Mouse (Mus musculus): Measurements from ENCODE around the gene Nfib.

DNA sequence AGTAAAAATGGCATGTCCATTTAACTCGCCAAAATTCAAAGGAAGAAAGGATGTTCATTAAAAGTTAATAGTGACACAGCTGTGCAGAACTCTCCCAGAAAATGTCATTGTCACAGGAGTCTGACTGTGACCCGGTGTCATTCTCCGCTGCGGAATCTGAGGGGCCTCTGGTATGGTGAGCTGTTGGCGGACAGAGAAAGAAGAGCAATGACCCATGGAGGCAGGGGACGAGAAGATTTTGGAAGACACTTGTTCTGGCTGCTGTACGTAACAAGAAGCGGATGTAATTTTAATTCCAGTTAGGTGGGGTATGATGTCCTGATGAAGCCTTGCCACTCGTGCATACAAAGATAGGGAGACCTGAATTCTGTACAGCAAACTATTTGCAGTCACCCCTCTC, 120.0 kb downstream of the Nfib start:
- no peak for TF ChIP-seq CTCF (IDR thresholded peaks at IDR 0.05)
- TF ChIP-seq POLR2A (IDR thresholded peaks at IDR 0.05; ENCODE audit: insufficient read depth, low read depth, low read length): no peak
- no peak for TF ChIP-seq EP300 (IDR thresholded peaks at IDR 0.05; ENCODE audit: insufficient read depth, low read depth, low read length)

Measured in heart, adult 2 months (tissue).